Mouse (Mus musculus) hindbrain, embryonic 13.5 days (tissue): ENCODE data around the gene Ces2c. TPM values are rescaled to one million over a fixed set of nuclear protein-coding genes. Genes with fewer than 3 reads are reported as not detected.
"Not testable (repeated sequence)": the region's sequence is repeated elsewhere in the genome, so short reads cannot be mapped to it uniquely, and the experiment has no call there.

Experiments used
- ATAC-seq: fragments of 200-750 bp; cut with Nextera tagmentation; 2 replicates; pipeline ENCODE4 v1.8.0; 2017; ENCODE audit warnings: moderate TSS enrichment; ENCODE audit not compliant: low FRiP score
- H3K27ac ChIP-seq: fragments of 300-500 bp; sonication (generic); 2 replicates; pipeline ENCODE4 v1.5.1; 2015; ENCODE audit warnings: inconsistent platforms, mild to moderate bottlenecking, moderate library complexity
- H3K27me3 ChIP-seq: fragments of 300-500 bp; sonication (generic); 2 replicates; pipeline ENCODE4 v1.6.1; 2015; ENCODE audit warnings: mild to moderate bottlenecking, inconsistent platforms
- H3K36me3 ChIP-seq: fragments of 300-500 bp; sonication (generic); 2 replicates; pipeline ENCODE4 v1.6.1; 2015; ENCODE audit warnings: mild to moderate bottlenecking, inconsistent platforms
- H3K4me1 ChIP-seq: fragments of 300-500 bp; sonication (generic); replicated peaks from 2 replicates; pipeline ENCODE4 v1.6.1; 2015; ENCODE audit warnings: inconsistent platforms
- H3K4me2 ChIP-seq: fragments of 300-500 bp; sonication (generic); 2 replicates; pipeline ENCODE4 v1.6.1; 2015; ENCODE audit warnings: inconsistent platforms, mild to moderate bottlenecking, moderate library complexity
- H3K4me3 ChIP-seq: fragments of 300-500 bp; sonication (generic); 2 replicates; pipeline ENCODE4 v1.5.1; 2015; ENCODE audit warnings: mild to moderate bottlenecking, inconsistent platforms
- H3K9ac ChIP-seq: fragments of 300-500 bp; sonication (generic); 2 replicates; pipeline ENCODE4 v1.6.1; 2015; ENCODE audit warnings: mild to moderate bottlenecking, inconsistent platforms
- H3K9me3 ChIP-seq: fragments of 300-500 bp; sonication (generic); 2 replicates; pipeline ENCODE4 v1.6.1; 2016; ENCODE audit warnings: inconsistent platforms
- WGBS: fragments of 180-500 bp; shearing (Covaris S2); methylation state at CpG from one replicate; pipeline ENCODE4 v1.1.7; 2015; 5-methylcytosine and 5-hydroxymethylcytosine counted together
- polyA plus RNA-seq: library from polyadenylated mRNA; unstranded; fragments of >200 nt; fragmentation: Nextera tagmentation; extraction: Ambion mirVana; gene quantifications from 2 replicates; pipeline ENCODE4 v1.2.1, GENCODE M21; 2015

Gene Ces2c
- polyA plus RNA-seq, 1 experiment from 2014 or later = not detected

DNA sequence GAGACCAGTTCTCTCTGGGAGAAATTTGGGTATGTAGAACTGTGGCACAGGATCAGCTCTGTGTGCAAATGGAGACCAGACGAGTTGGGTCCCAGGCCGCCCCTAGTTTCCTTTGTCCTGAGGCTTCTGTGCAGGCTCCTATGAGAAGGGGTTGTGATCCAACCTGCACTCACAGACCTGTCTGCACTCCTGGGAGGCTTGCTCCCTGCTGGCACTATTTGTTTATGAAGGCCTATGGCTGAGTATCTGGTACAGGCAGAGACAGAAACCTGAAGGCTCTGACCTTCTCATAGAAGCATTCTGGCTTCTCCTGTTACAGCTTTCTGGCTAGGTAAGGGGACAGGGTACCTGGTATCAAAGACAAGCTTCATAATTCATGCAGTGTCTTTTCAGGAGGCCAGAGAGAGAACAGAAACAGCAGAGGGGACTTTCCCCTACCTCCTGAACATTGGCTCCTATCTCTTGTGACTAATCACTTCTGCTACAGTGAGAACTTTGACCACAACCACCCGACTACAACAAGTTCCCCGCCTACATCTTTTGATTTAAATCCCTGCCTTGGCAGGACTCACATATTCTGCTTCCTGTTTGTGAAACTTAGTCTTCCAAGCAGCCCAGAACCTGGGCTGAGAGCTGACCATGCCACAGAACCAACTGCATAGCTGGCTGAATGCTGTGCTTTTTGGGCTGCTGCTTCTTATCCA, 39.5 kb downstream of the Ces2c start:
- H3K4me3 ChIP-seq, H3K27ac ChIP-seq, H3K9me3 ChIP-seq, H3K4me1 ChIP-seq, H3K27me3 ChIP-seq, H3K36me3 ChIP-seq, H3K9ac ChIP-seq, ATAC-seq, H3K4me2 ChIP-seq: not testable (repeated sequence)
- WGBS = no CpG with 5 or more reads among the region's 4 CpGs

DNA sequence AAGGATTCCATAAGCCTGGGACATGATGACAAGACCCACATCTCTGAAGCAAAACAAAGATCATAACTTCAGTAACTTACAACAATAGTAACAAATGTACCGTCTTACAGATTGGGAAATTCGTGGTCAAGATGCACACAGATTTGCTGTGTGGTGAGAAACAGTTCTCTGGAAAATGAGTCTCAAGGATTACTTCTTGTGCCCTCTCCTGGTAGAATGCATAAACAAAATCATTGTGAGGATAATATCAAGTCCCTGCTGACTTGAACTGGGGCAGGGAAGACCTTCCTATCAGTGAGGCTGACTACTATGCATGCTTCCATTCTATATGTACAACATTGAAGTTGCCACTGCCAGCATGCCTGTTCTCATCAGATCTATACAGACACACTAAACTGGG, 54.9 kb downstream of the Ces2c start:
- Histone ChIP-seq H3K9ac (no peak overlapping the region), H3K27me3 (no peaks in the 10 kb centered on the region), H3K9me3 (no peaks in the 10 kb centered on the region), H3K4me2 (no peak overlapping the region), H3K27ac (no peak overlapping the region), H3K4me1 (no peaks in the 10 kb centered on the region), H3K36me3 (no peaks in the 10 kb centered on the region), H3K4me3 (no peak overlapping the region)
- no peak for ATAC-seq
- 92% methylated on average over 2 of the region's 2 CpGs for WGBS

Other genes starting within 250 kb of the Ces2c start
- not detected in 2 replicates for gene Cdh16, start 222.7 kb upstream of the Ces2c start, polyA plus RNA-seq
- gene Rrad, start 215.7 kb upstream of the Ces2c start, polyA plus RNA-seq = 3.1 and 4.0 TPM in 2 replicates
- gene Ciao2b, start 205.1 kb upstream of the Ces2c start, polyA plus RNA-seq = 131 and 134 TPM in 2 replicates
- gene Ces2a, start 113.1 kb upstream of the Ces2c start, polyA plus RNA-seq = not detected in 2 replicates
- 0.30 and 0.38 TPM in 2 replicates for gene Ces2b, start 15.5 kb upstream of the Ces2c start, polyA plus RNA-seq
- not detected in 2 replicates for gene Ces2e, start 79.2 kb downstream of the Ces2c start, polyA plus RNA-seq
- not detected in 2 replicates for gene Ces2f, start 100.3 kb downstream of the Ces2c start, polyA plus RNA-seq
- not detected in 2 replicates for gene Ces2g, start 114.7 kb downstream of the Ces2c start, polyA plus RNA-seq
- not detected in 2 replicates for gene Ces2h, start 153.8 kb downstream of the Ces2c start, polyA plus RNA-seq
- not detected in 2 replicates for gene Ces3a, start 201.5 kb downstream of the Ces2c start, polyA plus RNA-seq
- gene Ces3b, start 236.7 kb downstream of the Ces2c start, polyA plus RNA-seq = not detected in 2 replicates